Mouse (Mus musculus) myocyte (in vitro differentiated cells): Measurements from ENCODE around the gene Ranbp9. TPM values are rescaled to one million over a fixed set of nuclear protein-coding genes. Genes with fewer than 3 reads are reported as not detected.
"Not testable (repeated sequence)": the region's sequence is repeated elsewhere in the genome, so short reads cannot be mapped to it uniquely, and the experiment has no call there.

Experiments used
- H3K27me3 ChIP-seq: one replicate; pipeline ENCODE4 v1.6.1; 2011; ENCODE audit not compliant: control insufficient read depth, insufficient read depth, insufficient read length
- H3K36me3 ChIP-seq: one replicate; pipeline ENCODE4 v1.6.1; 2011; ENCODE audit not compliant: control insufficient read depth, insufficient read depth
- H3K4me2 ChIP-seq: one replicate; pipeline ENCODE4 v1.6.1; 2011; ENCODE audit warnings: low read depth, control low read depth
- H3K4me3 ChIP-seq: one replicate; pipeline ENCODE4 v1.5.1; 2011; ENCODE audit warnings: mild to moderate bottlenecking, control low read depth, moderate library complexity
- H3K79me2 ChIP-seq: one replicate; pipeline ENCODE4 v1.6.1; 2011; ENCODE audit not compliant: control insufficient read depth, insufficient read depth
- H3ac ChIP-seq: one replicate; pipeline ENCODE4 v1.6.1; 2011; ENCODE audit not compliant: control insufficient read depth, insufficient read length
- CEBPB ChIP-seq: IDR thresholded peaks from 2 replicates; pipeline ENCODE4 v1.6.1; 2011; ENCODE audit warnings: mild to moderate bottlenecking, moderate library complexity; ENCODE audit not compliant: poor library complexity, insufficient read depth, severe bottlenecking
- E2F4 ChIP-seq: IDR thresholded peaks from one replicate; pipeline ENCODE4 v1.6.1; 2011; ENCODE audit warnings: mild to moderate bottlenecking, control low read depth, moderate library complexity; ENCODE audit not compliant: insufficient read depth
- MAX ChIP-seq: IDR thresholded peaks from one replicate; pipeline ENCODE4 v1.6.1; 2011; ENCODE audit warnings: low read depth, mild to moderate bottlenecking, control low read depth
- MYOD1 ChIP-seq, 3 experiments: IDR thresholded peaks; one replicate each; pipeline ENCODE4 v1.6.1; 2011; ENCODE audit warnings: control low read depth in 2 of 3, low read depth in 2 of 3, mild to moderate bottlenecking in 2 of 3, moderate library complexity in 1 of 3; ENCODE audit not compliant: insufficient read length in 2 of 3, control insufficient read depth in 1 of 3
- MYOG ChIP-seq, 3 experiments: IDR thresholded peaks; one replicate each; pipeline ENCODE4 v1.6.1; 2011; ENCODE audit warnings: control low read depth in 2 of 3, low read depth in 2 of 3, mild to moderate bottlenecking in 2 of 3; ENCODE audit not compliant: insufficient read length in 2 of 3, control insufficient read depth in 1 of 3, insufficient read depth in 1 of 3
- POLR2A ChIP-seq: IDR thresholded peaks from one replicate; pipeline ENCODE4 v1.6.1; 2011; ENCODE audit warnings: low read depth, mild to moderate bottlenecking, control low read depth, moderate library complexity; ENCODE audit not compliant: insufficient read length
- POLR2AphosphoS2 ChIP-seq: IDR thresholded peaks from one replicate; pipeline ENCODE4 v1.6.1; 2011; ENCODE audit warnings: low read depth, control low read depth; ENCODE audit not compliant: insufficient read length
- REST ChIP-seq: IDR thresholded peaks from one replicate; pipeline ENCODE4 v1.6.1; 2011; ENCODE audit warnings: mild to moderate bottlenecking, control low read depth, moderate library complexity; ENCODE audit not compliant: insufficient read depth, insufficient read length
- SRF ChIP-seq: IDR thresholded peaks from one replicate; pipeline ENCODE4 v1.6.1; 2011; ENCODE audit warnings: low read depth; ENCODE audit not compliant: control insufficient read depth, insufficient read length
- TCF12 ChIP-seq: IDR thresholded peaks from one replicate; pipeline ENCODE4 v1.6.1; 2011; ENCODE audit warnings: mild to moderate bottlenecking, control low read depth; ENCODE audit not compliant: poor library complexity, insufficient read depth, severe bottlenecking
- TCF3 ChIP-seq: IDR thresholded peaks from one replicate; pipeline ENCODE4 v1.6.1; 2011; ENCODE audit warnings: low read depth, control low read depth; ENCODE audit not compliant: insufficient read length
- USF1 ChIP-seq: IDR thresholded peaks from one replicate; pipeline ENCODE4 v1.6.1; 2011; ENCODE audit warnings: low read depth, mild to moderate bottlenecking, control low read depth, moderate library complexity
- polyA plus RNA-seq: library from polyadenylated mRNA; unstranded; fragments of >200 nt; fragmentation: generic; extraction: Trizol; gene quantifications from one replicate; pipeline ENCODE4 v1.2.1, GENCODE M21; 2012; ENCODE audit warnings: missing spikeins

Gene Ranbp9
- polyA plus RNA-seq, 1 experiment, result 23.1 TPM

DNA sequence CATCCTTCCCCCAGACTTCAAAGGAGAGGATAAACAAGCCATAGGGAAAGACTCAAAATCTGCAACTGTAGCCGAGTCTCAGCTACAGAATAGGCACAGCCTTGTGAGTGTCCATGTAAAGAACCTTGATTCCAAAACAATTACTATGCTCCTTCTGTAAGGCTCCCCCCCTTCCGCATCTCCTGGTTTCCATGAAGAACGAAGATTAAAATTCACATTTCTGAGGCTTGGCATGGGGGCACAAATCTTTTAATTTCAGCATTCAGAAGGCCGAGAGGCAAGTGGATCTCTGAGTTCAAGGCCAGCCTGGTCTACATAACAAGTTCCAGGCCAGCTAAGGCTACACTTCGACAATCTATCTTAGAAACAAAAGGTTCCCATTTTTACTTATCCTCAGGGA is 6.4 kb downstream of the Ranbp9 start:
- Histone ChIP-seq H3K27me3 (no peaks in the 10 kb centered on the region), H3K4me3 (no peak overlapping the region), H3K79me2 (peaks cover 95% of the 10 kb centered on the region), H3ac (no peak overlapping the region), H3K36me3 (no peaks in the 10 kb centered on the region), H3K4me2 (no peak overlapping the region)
- no peak for TF ChIP-seq POLR2A
- no peak for TF ChIP-seq TCF3
- no peak for TF ChIP-seq MAX

DNA sequence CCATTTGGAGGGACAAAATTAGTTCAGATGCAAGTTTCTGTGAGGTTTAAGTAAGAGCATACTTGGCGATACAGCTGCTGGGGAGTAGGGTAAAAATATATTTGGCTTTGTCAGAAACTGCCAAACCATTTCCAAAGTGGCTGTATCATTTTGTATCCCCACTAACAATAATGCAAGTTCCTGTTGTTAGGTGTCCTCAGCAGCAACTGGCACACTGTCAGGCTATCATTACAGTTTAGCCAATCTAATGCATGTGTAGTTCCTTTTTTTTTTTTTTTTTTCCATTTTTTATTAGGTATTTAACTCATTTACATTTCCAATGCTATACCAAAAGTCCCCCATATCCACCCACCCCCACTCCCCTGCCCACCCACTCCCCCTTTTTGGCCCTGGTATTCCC is 9.2 kb downstream of the Ranbp9 start:
- not testable (repeated sequence) for H3K36me3 ChIP-seq, H3K4me3 ChIP-seq, H3ac ChIP-seq, H3K4me2 ChIP-seq, H3K27me3 ChIP-seq
- H3K79me2 ChIP-seq, result peaks cover 95% of the 10 kb centered on the region

DNA sequence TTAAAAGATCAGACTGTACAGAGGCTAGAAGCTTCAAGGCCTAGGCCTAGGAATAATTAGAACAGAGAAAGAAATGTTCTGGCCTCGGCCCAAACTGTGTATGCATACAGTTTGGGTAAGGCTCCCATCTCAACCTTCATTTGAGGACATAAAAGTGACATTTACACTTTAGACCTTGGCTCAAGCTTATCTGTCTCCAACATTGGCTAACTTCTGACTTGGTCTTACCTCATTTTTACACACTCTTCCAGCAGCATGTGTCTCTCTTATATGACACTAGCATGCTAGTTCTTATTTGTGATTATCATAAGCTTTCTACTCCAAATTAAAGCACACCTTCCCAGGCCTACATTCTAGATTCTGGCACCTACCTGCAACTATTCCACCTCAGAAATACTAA is 11.5 kb downstream of the Ranbp9 start:
- peaks cover 95% of the 10 kb centered on the region for H3K79me2 ChIP-seq
- H3K36me3 ChIP-seq, result no peaks in the 10 kb centered on the region

DNA sequence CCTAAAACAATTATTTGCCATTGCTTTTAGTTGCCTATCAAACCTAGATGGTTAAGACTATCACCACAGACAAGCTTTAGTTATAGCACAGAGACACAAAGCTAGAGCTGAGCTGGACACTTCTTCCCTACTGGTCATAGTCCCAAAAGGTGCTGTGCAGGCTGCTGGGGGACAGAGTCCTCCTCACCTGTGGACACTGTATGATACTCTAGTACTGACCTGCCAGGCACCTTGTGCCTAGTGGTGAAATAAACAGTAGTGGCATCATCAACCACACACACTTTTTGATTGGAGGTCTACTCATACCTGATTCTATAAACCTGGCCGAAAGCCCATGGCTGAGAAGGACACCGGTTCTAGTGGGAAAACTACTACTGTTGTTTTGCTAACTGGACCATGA is 16.5 kb downstream of the Ranbp9 start:
- Histone ChIP-seq H3K27me3 (no peaks in the 10 kb centered on the region), H3K4me2 (no peak overlapping the region), H3K36me3 (no peaks in the 10 kb centered on the region), H3K4me3 (no peak overlapping the region), H3K79me2 (peaks cover 100% of the 10 kb centered on the region), H3ac (no peak overlapping the region)
- TF ChIP-seq POLR2AphosphoS2 (no peak), TCF12 (no peak), MAX (no peak), POLR2A (no peak), REST (no peak), USF1 (no peak), TCF3 (no peak), MYOD1 (IDR thresholded peaks at IDR 0.05; ENCODE audit: control insufficient read depth in 1 of 3, insufficient read length in 2 of 3, low read depth in 2 of 3) (no peak), MYOG (IDR thresholded peaks at IDR 0.05; ENCODE audit: control insufficient read depth in 1 of 3, insufficient read depth in 1 of 3, insufficient read length in 2 of 3, low read depth in 2 of 3) (no peak), E2F4 (no peak), CEBPB (no peak), SRF (no peak)

More for the DNA sequence above, 11.5 kb downstream of the Ranbp9 start:
- H3K27me3 ChIP-seq, result no peaks in the 10 kb centered on the region
- H3K4me2 ChIP-seq, result no peak overlapping the region
- TF ChIP-seq MAX, result no peak
- no peak for TF ChIP-seq REST
- no peak for TF ChIP-seq CEBPB
- no peak overlapping the region for H3ac ChIP-seq
- H3K4me3 ChIP-seq, result no peak overlapping the region

DNA sequence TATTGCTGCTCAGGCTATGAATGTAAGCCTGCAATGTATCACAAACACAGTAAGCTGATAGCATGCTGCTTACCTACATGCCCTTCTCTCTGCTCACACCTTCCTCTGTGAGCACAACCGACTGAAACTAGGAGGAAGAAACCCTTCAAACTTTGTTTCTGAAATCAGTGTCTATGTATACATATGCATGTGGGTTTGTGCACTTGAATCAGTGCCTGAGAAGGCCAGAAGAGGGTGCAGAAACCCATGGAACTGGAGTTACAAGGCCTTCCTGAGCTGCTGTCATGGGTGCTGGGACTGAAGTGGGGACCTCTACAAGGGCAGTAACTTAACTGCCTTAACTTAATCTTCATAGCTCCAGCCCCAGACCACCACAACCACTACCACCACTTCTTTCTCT is 23.9 kb downstream of the Ranbp9 start:
- no peak overlapping the region for H3ac ChIP-seq
- no peaks in the 10 kb centered on the region for H3K36me3 ChIP-seq
- H3K4me3 ChIP-seq, result no peak overlapping the region
- TF ChIP-seq POLR2A, result no peak
- no peak for TF ChIP-seq MYOD1 (IDR thresholded peaks at IDR 0.05; ENCODE audit: control insufficient read depth in 1 of 3, insufficient read length in 2 of 3, low read depth in 2 of 3)
- TF ChIP-seq USF1, result no peak
- TF ChIP-seq POLR2AphosphoS2, result no peak
- TF ChIP-seq TCF3, result no peak
- TF ChIP-seq SRF, result no peak
- no peak for TF ChIP-seq E2F4
- no peak for TF ChIP-seq TCF12
- peaks cover 98% of the 10 kb centered on the region for H3K79me2 ChIP-seq
- H3K27me3 ChIP-seq, result no peaks in the 10 kb centered on the region
- no peak overlapping the region for H3K4me2 ChIP-seq

DNA sequence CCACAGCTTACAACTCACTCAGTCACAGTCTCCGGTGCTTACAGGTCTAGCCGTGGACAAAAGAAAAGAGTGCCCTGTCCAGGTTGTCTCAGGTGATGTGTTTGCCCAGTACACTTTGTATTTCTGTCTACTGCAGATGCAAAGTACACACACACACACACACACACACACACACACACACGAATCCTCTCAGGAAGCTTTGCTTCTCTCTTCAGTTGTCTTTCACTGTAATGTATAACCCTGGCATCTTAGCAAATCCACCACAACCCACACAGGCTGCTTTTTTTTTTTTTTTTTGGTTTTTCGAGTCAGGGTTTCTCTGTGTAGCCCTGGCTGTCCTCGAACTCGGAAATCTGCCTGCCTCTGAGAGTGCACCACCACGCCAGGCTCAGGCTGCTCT is 26.7 kb downstream of the Ranbp9 start:
- no peaks in the 10 kb centered on the region for H3K27me3 ChIP-seq
- TF ChIP-seq TCF3 (no peak), TCF12 (no peak), SRF (no peak), E2F4 (no peak), REST (no peak), MYOG (IDR thresholded peaks at IDR 0.05; ENCODE audit: control insufficient read depth in 1 of 3, insufficient read depth in 1 of 3, insufficient read length in 2 of 3, low read depth in 2 of 3) (no peak), MAX (no peak), POLR2AphosphoS2 (no peak)
- H3K79me2 ChIP-seq, result peaks cover 98% of the 10 kb centered on the region
- no peak overlapping the region for H3ac ChIP-seq
- no peak overlapping the region for H3K4me2 ChIP-seq
- no peaks in the 10 kb centered on the region for H3K36me3 ChIP-seq
- H3K4me3 ChIP-seq, result no peak overlapping the region
